Mouse (Mus musculus): ENCODE measurements at regions not wholly inside any gene's neighbourhood (a gene's known extent, or its start where the extent isn't known, plus 50 kb on each side); places are given as distances from the start of the nearest gene placed in this dataset.

- Histone ChIP-seq H3K4me1 (ENCODE audit: control insufficient read depth, insufficient read depth, insufficient read length) (no peaks in the 10 kb centered on the region), H3K27me3 (ENCODE audit: control insufficient read depth, insufficient read depth, low read length) (no peaks in the 10 kb centered on the region), H3K27ac (ENCODE audit: insufficient read depth, low read length) (no peak overlapping the region), H3K36me3 (ENCODE audit: control insufficient read depth, insufficient read depth, low read length) (no peaks in the 10 kb centered on the region), H3K4me3 (ENCODE audit: extremely low read depth, insufficient read depth, insufficient read length) (no peak overlapping the region)
- DNase-seq (ENCODE audit: low read depth in 1 of 2, low spot score in 2 of 2), result no peak
- 63% methylated on average over 8 of the region's 8 CpGs for WGBS
- no peak for TF ChIP-seq POLR2A (IDR thresholded peaks at IDR 0.05; ENCODE audit: low read depth, low read length)
- no peak for TF ChIP-seq CTCF (IDR thresholded peaks at IDR 0.05; ENCODE audit: extremely low read depth, insufficient read depth, insufficient read length, insufficient replicate concordance)
These were observed 216.0 kb downstream of the Hs3st3b1 start for GRCm38 (mm10) chr11:63706057-63706456.

DNA sequence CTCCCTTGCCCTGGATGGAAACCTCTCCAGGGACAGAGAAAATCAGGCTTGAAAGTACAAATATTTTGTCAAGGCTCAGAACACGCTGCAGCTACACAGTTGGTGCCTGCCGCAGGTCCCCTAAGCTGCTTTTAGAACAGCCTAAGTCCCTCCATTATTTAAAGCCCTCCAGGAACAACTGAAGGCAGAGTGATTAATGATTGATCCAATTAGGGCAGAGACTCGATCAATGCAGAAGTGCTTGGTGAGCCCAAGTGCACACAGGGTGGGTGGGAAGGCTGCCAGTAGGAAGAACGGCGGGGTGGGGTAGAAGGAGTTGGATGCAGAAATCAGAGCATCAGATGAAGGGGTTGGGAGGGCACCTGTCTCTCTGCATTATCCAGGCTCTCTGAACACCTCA is 215.0 kb downstream of the Hs3st3b1 start:
- DNase-seq (ENCODE audit: low read depth in 1 of 2, low spot score in 2 of 2), result no peak
- H3K4me3 ChIP-seq (ENCODE audit: extremely low read depth, insufficient read depth, insufficient read length), result no peak overlapping the region
- no peak for TF ChIP-seq CTCF (IDR thresholded peaks at IDR 0.05; ENCODE audit: extremely low read depth, insufficient read depth, insufficient read length, insufficient replicate concordance)
- TF ChIP-seq POLR2A (IDR thresholded peaks at IDR 0.05; ENCODE audit: low read depth, low read length), result no peak
- no peaks in the 10 kb centered on the region for H3K27me3 ChIP-seq (ENCODE audit: control insufficient read depth, insufficient read depth, low read length)
- no peak overlapping the region for H3K27ac ChIP-seq (ENCODE audit: insufficient read depth, low read length)
- no peaks in the 10 kb centered on the region for H3K36me3 ChIP-seq (ENCODE audit: control insufficient read depth, insufficient read depth, low read length)
- no peaks in the 10 kb centered on the region for H3K4me1 ChIP-seq (ENCODE audit: control insufficient read depth, insufficient read depth, insufficient read length)
- 79% methylated on average over 5 of the region's 5 CpGs for WGBS

DNA sequence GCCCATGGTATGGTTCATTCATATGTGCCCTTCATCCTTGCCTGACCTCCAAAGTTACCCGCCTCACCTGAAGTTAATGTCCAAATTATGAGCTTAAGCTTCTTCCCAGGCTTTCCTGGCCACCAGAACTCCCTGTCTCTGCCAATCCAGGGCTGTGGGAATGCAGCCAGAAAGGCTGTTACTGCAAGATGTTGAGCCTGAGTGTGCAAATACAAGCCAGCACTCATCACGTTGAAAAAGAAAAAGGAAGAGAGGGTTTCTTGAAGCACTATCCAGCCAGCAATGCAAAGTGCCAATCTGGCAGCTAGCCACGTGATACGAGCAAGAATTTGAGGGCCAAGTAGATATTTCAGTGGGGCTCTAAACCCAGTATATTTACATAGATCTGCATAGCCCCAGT is 213.7 kb downstream of the Hs3st3b1 start:
- no peak overlapping the region for H3K27ac ChIP-seq (ENCODE audit: insufficient read depth, low read length)
- no peak overlapping the region for H3K4me3 ChIP-seq (ENCODE audit: extremely low read depth, insufficient read depth, insufficient read length)
- H3K4me1 ChIP-seq (ENCODE audit: control insufficient read depth, insufficient read depth, insufficient read length), result no peaks in the 10 kb centered on the region
- no peaks in the 10 kb centered on the region for H3K36me3 ChIP-seq (ENCODE audit: control insufficient read depth, insufficient read depth, low read length)
- DNase-seq (ENCODE audit: low read depth in 1 of 2, low spot score in 2 of 2), result no peak
- WGBS, result 61% methylated on average over 4 of the region's 4 CpGs
- H3K27me3 ChIP-seq (ENCODE audit: control insufficient read depth, insufficient read depth, low read length), result no peaks in the 10 kb centered on the region
- TF ChIP-seq CTCF (IDR thresholded peaks at IDR 0.05; ENCODE audit: extremely low read depth, insufficient read depth, insufficient read length, insufficient replicate concordance) (no peak), POLR2A (IDR thresholded peaks at IDR 0.05; ENCODE audit: low read depth, low read length) (no peak)

DNA sequence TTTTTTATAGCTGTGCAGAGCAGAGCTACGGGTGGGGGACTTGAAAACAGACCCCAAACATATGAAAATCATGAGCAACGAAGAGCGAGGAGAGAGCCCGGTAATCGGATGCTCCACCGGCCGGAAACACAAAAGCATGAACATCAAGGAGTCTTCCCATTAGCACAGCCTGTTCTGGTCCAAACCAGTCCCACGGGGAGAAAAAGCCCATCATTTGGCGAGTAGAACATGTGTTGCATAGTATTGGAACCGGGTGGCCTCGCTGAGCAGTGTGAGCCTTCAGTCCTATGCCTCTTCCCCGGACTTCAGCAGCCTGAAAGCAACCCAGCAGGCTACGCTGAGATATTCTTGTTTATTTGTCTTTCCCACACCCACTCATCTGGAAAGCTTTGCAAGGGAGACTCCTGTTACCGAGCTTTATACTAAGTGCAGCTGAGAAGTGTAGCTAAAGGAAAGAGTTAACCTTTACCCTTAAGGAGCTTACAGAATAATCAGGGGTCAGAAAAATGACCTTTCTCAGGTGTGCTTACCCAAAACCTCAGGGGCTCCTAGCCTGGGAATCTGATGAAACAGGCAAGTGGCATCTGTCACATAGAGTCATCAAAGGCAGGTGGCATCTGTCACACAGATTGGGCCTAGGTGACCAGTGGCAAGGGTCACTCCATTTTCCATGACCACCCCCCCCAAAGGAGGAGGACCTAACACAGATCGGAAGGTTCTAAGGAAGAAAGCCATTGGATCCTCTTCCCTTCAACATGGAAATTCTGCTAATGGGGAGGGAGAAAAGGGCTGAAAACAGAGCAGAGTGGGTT is 209.8 kb downstream of the Hs3st3b1 start:
- DNase-seq (ENCODE audit: low read depth in 1 of 2, low spot score in 2 of 2), result no peak
- TF ChIP-seq POLR2A (IDR thresholded peaks at IDR 0.05; ENCODE audit: low read depth, low read length), result no peak
- TF ChIP-seq CTCF (IDR thresholded peaks at IDR 0.05; ENCODE audit: extremely low read depth, insufficient read depth, insufficient read length, insufficient replicate concordance), result no peak
- H3K27me3 ChIP-seq (ENCODE audit: control insufficient read depth, insufficient read depth, low read length), result no peaks in the 10 kb centered on the region
- no peaks in the 10 kb centered on the region for H3K36me3 ChIP-seq (ENCODE audit: control insufficient read depth, insufficient read depth, low read length)
- 82% methylated on average over 15 of the region's 15 CpGs for WGBS
- no peaks in the 10 kb centered on the region for H3K4me1 ChIP-seq (ENCODE audit: control insufficient read depth, insufficient read depth, insufficient read length)
- no peak overlapping the region for H3K27ac ChIP-seq (ENCODE audit: insufficient read depth, low read length)
- H3K4me3 ChIP-seq (ENCODE audit: extremely low read depth, insufficient read depth, insufficient read length), result no peak overlapping the region

DNA sequence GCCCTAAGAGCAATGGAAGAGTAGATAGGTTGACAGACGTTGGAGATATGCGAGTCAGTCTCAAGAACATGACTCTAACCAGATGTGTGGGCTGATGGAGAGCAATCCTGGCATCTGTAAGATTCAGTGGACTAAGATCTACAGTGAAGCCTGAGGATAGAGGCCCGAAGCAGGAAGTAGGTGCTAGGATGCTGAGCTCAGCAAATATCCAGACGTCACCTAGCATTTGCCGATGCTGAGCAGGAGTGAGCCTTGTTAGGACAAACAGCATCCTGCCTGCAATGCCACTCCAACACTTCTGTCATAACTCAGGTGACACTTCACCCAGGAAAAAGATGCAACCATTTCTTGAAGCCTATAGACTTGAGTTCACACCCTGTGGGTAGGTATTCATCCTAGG is 199.8 kb downstream of the Hs3st3b1 start:
- TF ChIP-seq POLR2A (IDR thresholded peaks at IDR 0.05; ENCODE audit: low read depth, low read length) (no peak), CTCF (IDR thresholded peaks at IDR 0.05; ENCODE audit: extremely low read depth, insufficient read depth, insufficient read length, insufficient replicate concordance) (no peak)
- no peaks in the 10 kb centered on the region for H3K4me1 ChIP-seq (ENCODE audit: control insufficient read depth, insufficient read depth, insufficient read length)
- no peak overlapping the region for H3K27ac ChIP-seq (ENCODE audit: insufficient read depth, low read length)
- H3K4me3 ChIP-seq (ENCODE audit: extremely low read depth, insufficient read depth, insufficient read length), result no peak overlapping the region
- whole genome bisulfite sequencing, result 89% methylated on average over 5 of the region's 5 CpGs
- no peak for DNase-seq (ENCODE audit: low read depth in 1 of 2, low spot score in 2 of 2)
- H3K36me3 ChIP-seq (ENCODE audit: control insufficient read depth, insufficient read depth, low read length), result no peaks in the 10 kb centered on the region
- no peaks in the 10 kb centered on the region for H3K27me3 ChIP-seq (ENCODE audit: control insufficient read depth, insufficient read depth, low read length)

GRCm38 (mm10) chr11:63730880-63731279 is 191.2 kb downstream of the Hs3st3b1 start:
- H3K4me1 ChIP-seq (ENCODE audit: control insufficient read depth, insufficient read depth, insufficient read length), result no peaks in the 10 kb centered on the region
- no peaks in the 10 kb centered on the region for H3K27me3 ChIP-seq (ENCODE audit: control insufficient read depth, insufficient read depth, low read length)
- H3K27ac ChIP-seq (ENCODE audit: insufficient read depth, low read length), result no peak overlapping the region
- DNase-seq (ENCODE audit: low read depth in 1 of 2, low spot score in 2 of 2), result no peak
- 90% methylated on average over 9 of the region's 9 CpGs for WGBS
- TF ChIP-seq CTCF (IDR thresholded peaks at IDR 0.05; ENCODE audit: extremely low read depth, insufficient read depth, insufficient read length, insufficient replicate concordance) (no peak), POLR2A (IDR thresholded peaks at IDR 0.05; ENCODE audit: low read depth, low read length) (no peak)
- H3K36me3 ChIP-seq (ENCODE audit: control insufficient read depth, insufficient read depth, low read length), result no peaks in the 10 kb centered on the region
- no peak overlapping the region for H3K4me3 ChIP-seq (ENCODE audit: extremely low read depth, insufficient read depth, insufficient read length)

GRCm38 (mm10) chr11:63753260-63753659 is 168.8 kb downstream of the Hs3st3b1 start:
- H3K27ac ChIP-seq (ENCODE audit: insufficient read depth, low read length), result no peak overlapping the region
- TF ChIP-seq CTCF (IDR thresholded peaks at IDR 0.05; ENCODE audit: extremely low read depth, insufficient read depth, insufficient read length, insufficient replicate concordance) (no peak), POLR2A (IDR thresholded peaks at IDR 0.05; ENCODE audit: low read depth, low read length) (no peak)
- no peaks in the 10 kb centered on the region for H3K4me1 ChIP-seq (ENCODE audit: control insufficient read depth, insufficient read depth, insufficient read length)
- no peak overlapping the region for H3K4me3 ChIP-seq (ENCODE audit: extremely low read depth, insufficient read depth, insufficient read length)
- no peak for DNase-seq (ENCODE audit: low read depth in 1 of 2, low spot score in 2 of 2)
- H3K36me3 ChIP-seq (ENCODE audit: control insufficient read depth, insufficient read depth, low read length), result no peaks in the 10 kb centered on the region
- H3K27me3 ChIP-seq (ENCODE audit: control insufficient read depth, insufficient read depth, low read length), result no peaks in the 10 kb centered on the region
- WGBS, result 90% methylated on average over 5 of the region's 5 CpGs

Data from spleen, adult 2 months (tissue).